Mouse (Mus musculus): Measurements from ENCODE around the gene Kctd13. TPM values are rescaled to one million over a fixed set of nuclear protein-coding genes. Genes with fewer than 3 reads are reported as not detected.
"Not testable (repeated sequence)": the region's sequence is repeated elsewhere in the genome, so short reads cannot be mapped to it uniquely, and the experiment has no call there.

Gene Kctd13
- polyA plus RNA-seq, 1 experiment from 2014 or later: 140 TPM

DNA sequence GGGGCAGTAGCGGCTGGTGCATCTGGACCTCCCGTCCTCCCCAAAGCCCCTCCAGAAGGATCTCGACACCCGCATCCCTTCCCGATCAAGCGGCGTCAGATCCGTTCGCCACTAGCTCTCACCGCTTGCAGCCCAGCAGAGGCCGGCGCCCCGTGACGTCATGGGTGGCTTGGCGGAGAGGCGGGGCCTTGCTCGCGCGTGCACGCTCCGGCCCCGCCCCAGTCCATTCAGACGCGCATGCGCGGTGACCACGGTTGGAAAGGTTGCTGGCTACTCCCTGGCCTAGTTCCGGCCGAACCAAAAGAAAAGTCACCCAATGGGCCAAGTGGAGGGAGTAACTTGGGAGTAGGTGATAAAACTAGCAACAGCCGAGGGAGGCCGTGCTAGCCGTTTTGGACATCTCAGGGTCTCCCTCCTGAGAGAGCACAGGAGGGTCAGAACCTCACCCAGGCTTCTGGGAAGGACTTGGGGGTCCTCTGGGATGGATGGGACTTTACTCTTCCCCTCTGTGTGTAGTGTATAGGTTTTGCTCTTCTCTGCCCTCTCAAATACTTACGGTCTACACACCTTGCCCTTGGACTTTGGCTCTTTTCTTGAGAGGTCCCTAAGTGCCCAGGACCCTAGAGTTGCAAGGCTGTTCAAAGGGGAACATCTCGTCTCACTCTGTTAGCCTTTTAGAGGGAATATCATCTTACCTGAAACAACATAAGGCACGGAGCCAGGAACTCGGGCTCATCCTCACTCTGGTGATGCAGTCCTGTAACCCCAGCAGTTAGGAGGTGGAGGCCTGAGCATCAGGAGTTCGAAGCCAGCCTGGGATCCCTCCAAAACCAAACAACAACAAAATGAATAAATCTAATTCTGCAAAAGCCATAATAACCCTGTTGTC lies 30.3 kb upstream of the Kctd13 start:
- Histone ChIP-seq H3K9me3 (replicated peaks; ENCODE audit: control insufficient read depth, low read length, poor library complexity, severe bottlenecking) (no peaks in the 10 kb centered on the region), H3K9ac (ENCODE audit: low read depth, low read length) (peak overlapping the region; percentile 89), H3K27me3 (ENCODE audit: control insufficient read depth, insufficient read depth, low read depth, low read length) (no peaks in the 10 kb centered on the region), H3K36me3 (ENCODE audit: control insufficient read depth, insufficient read depth, low read length) (no peaks in the 10 kb centered on the region), H3K4me2 (ENCODE audit: low read length) (peak overlapping the region; percentile 79), H3K27ac (ENCODE audit: low read length) (peak overlapping the region; percentile 92), H3K4me1 (ENCODE audit: control insufficient read depth, insufficient read depth, low read length) (peaks cover 16% of the 10 kb centered on the region), H3K4me3 (ENCODE audit: low read depth, low read length) (peak overlapping the region; percentile 65)
- ATAC-seq: peak; percentile 95
- 12% methylated on average over 36 of the region's 37 CpGs for WGBS

DNA sequence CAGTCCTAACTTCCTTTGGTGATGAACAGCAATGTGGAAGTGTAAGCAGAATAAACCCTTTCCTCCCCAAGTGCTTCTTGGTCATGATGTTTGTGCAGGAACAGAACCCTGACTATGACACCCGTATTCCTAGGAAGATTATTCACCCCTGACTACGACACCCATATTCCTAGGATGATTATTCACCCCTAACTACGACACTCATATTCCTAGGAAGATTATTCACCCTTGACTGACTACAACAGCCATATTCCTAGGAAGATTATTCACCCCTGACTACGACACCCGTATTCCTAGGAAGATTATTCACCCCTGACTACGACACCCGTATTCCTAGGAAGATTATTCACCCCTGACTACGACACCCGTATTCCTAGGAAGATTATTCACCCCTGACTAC lies 28.9 kb upstream of the Kctd13 start:
- not testable (repeated sequence) for H3K36me3 ChIP-seq (ENCODE audit: control insufficient read depth, insufficient read depth, low read length); ATAC-seq; H3K4me2 ChIP-seq (ENCODE audit: low read length); H3K9me3 ChIP-seq (replicated peaks; ENCODE audit: control insufficient read depth, low read length, poor library complexity, severe bottlenecking); H3K9ac ChIP-seq (ENCODE audit: low read depth, low read length); H3K27ac ChIP-seq (ENCODE audit: low read length); H3K4me3 ChIP-seq (ENCODE audit: low read depth, low read length); H3K27me3 ChIP-seq (ENCODE audit: control insufficient read depth, insufficient read depth, low read depth, low read length)
- H3K4me1 ChIP-seq (ENCODE audit: control insufficient read depth, insufficient read depth, low read length): peaks cover 16% of the 10 kb centered on the region
- WGBS: 95% methylated on average over 7 of the region's 9 CpGs

DNA sequence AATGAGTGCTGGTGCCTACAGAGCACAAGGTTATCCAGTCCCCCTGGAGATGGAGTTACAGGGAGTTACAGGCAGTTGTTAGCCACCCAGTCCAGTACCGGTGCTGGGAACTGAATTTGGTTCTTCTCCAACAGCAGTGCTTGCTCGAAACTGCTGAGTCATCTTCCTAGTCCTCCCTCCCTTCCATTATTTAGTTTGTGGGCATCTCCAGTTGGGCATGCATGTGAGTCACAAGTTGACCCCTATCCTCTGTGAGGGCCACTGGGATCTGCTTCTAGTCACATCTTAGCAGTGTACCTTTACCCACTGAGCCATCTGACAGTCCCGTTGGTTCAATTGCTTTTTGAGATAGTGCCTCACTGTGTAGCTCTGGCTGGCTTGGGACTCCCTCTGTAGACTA lies 23.1 kb upstream of the Kctd13 start:
- Histone ChIP-seq H3K4me3 (ENCODE audit: low read depth, low read length) (no peak overlapping the region), H3K27me3 (ENCODE audit: control insufficient read depth, insufficient read depth, low read depth, low read length) (no peaks in the 10 kb centered on the region), H3K4me2 (ENCODE audit: low read length) (no peak overlapping the region), H3K27ac (ENCODE audit: low read length) (no peak overlapping the region), H3K9me3 (replicated peaks; ENCODE audit: control insufficient read depth, low read length, poor library complexity, severe bottlenecking) (no peaks in the 10 kb centered on the region), H3K36me3 (ENCODE audit: control insufficient read depth, insufficient read depth, low read length) (no peaks in the 10 kb centered on the region), H3K9ac (ENCODE audit: low read depth, low read length) (no peak overlapping the region), H3K4me1 (ENCODE audit: control insufficient read depth, insufficient read depth, low read length) (no peaks in the 10 kb centered on the region)
- ATAC-seq: no peak
- 82% methylated on average over 3 of the region's 3 CpGs for WGBS

DNA sequence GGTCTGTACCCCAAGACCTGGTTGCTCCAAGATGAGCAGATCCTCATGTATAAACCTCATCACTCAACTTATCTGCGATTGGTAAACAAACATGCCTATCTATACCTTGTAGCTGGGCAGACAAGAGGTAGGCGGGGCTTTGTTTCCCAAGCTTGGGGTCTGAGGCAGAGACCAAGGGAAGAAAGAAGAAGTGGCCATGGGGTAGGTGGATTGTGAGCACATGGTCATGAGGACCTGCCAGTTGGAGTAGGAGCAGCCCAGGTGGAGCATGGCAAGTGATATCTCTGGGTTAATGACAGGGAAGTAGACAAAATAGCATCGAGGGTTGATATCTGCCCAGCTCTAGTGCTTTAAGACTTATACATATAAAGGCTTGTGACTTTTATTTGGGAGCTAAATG lies 13.8 kb upstream of the Kctd13 start:
- Histone ChIP-seq H3K27ac (ENCODE audit: low read length) (no peak overlapping the region), H3K9ac (ENCODE audit: low read depth, low read length) (no peak overlapping the region), H3K4me1 (ENCODE audit: control insufficient read depth, insufficient read depth, low read length) (no peaks in the 10 kb centered on the region), H3K4me2 (ENCODE audit: low read length) (no peak overlapping the region), H3K4me3 (ENCODE audit: low read depth, low read length) (no peak overlapping the region), H3K27me3 (ENCODE audit: control insufficient read depth, insufficient read depth, low read depth, low read length) (no peaks in the 10 kb centered on the region), H3K36me3 (ENCODE audit: control insufficient read depth, insufficient read depth, low read length) (no peaks in the 10 kb centered on the region), H3K9me3 (replicated peaks; ENCODE audit: control insufficient read depth, low read length, poor library complexity, severe bottlenecking) (no peaks in the 10 kb centered on the region)
- ATAC-seq: no peak
- 91% methylated on average over 3 of the region's 3 CpGs for WGBS

DNA sequence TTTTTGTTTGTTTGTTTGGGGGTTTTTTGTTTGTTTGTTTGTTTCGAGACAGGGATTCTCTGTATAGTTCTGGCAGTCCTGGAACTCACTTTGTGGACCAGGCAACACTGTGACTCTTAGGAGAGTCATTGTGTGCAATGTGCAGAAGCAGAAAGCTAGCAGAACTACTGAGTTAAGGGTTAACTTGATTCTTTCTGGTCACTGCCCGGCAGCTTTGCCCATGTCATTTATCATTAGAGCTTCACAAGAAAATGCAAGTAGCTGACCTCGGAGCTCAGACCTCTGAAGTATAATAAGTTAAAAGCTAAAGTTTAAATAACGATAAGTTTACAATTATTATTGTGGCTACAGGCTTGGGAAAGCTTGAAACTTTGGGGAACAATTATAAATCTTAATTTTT lies 10.3 kb upstream of the Kctd13 start:
- ATAC-seq; H3K27me3 ChIP-seq (ENCODE audit: control insufficient read depth, insufficient read depth, low read depth, low read length); H3K4me1 ChIP-seq (ENCODE audit: control insufficient read depth, insufficient read depth, low read length); H3K36me3 ChIP-seq (ENCODE audit: control insufficient read depth, insufficient read depth, low read length); H3K9ac ChIP-seq (ENCODE audit: low read depth, low read length); H3K4me2 ChIP-seq (ENCODE audit: low read length); H3K27ac ChIP-seq (ENCODE audit: low read length); H3K4me3 ChIP-seq (ENCODE audit: low read depth, low read length); H3K9me3 ChIP-seq (replicated peaks; ENCODE audit: control insufficient read depth, low read length, poor library complexity, severe bottlenecking): not testable (repeated sequence)
- 52% methylated on average over 4 of the region's 4 CpGs for WGBS

DNA sequence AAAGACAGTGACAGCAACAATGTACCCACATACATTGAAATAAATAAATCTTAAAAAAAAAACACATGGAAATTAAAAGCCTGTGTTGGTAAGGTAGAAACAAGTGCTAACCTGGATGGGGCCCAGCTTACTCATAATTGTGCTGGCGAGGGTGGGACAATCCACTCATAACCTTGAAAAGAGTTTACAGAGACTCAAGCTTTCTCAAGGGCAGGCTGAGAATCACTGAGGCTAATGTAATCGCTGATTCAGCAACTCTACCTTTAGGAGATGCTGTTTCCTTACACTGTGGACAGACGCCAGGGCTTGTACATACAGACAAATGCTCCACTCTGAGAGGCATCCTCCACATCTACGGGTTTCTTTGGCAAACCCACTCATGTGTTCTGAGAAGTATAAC lies 8.7 kb upstream of the Kctd13 start:
- Histone ChIP-seq H3K9ac (ENCODE audit: low read depth, low read length) (no peak overlapping the region), H3K4me3 (ENCODE audit: low read depth, low read length) (no peak overlapping the region), H3K27me3 (ENCODE audit: control insufficient read depth, insufficient read depth, low read depth, low read length) (no peaks in the 10 kb centered on the region), H3K27ac (ENCODE audit: low read length) (no peak overlapping the region), H3K4me2 (ENCODE audit: low read length) (no peak overlapping the region), H3K4me1 (ENCODE audit: control insufficient read depth, insufficient read depth, low read length) (no peaks in the 10 kb centered on the region), H3K36me3 (ENCODE audit: control insufficient read depth, insufficient read depth, low read length) (no peaks in the 10 kb centered on the region), H3K9me3 (replicated peaks; ENCODE audit: control insufficient read depth, low read length, poor library complexity, severe bottlenecking) (no peaks in the 10 kb centered on the region)
- 89% methylated on average over 4 of the region's 4 CpGs for WGBS
- ATAC-seq: no peak

DNA sequence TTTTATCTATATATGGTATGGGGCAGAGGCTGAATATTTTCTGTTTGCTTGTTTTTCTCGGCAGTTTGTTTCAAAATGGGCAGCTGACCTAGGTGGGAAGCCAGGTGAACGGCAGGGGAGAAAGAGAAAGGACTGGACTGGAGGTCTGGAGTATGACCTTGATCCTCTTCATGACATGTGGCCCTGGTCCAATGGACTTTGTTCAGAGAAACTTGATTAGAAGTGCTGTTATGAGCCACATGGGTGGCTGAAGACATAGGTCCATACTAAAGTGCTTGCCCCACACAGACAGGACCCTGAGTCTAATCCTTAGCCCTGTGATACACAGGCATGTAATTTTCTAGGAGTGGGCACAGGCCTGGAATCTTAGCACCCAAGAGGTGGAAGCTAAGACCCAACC lies 7.1 kb upstream of the Kctd13 start:
- Histone ChIP-seq H3K36me3 (ENCODE audit: control insufficient read depth, insufficient read depth, low read length) (no peaks in the 10 kb centered on the region), H3K4me3 (ENCODE audit: low read depth, low read length) (no peak overlapping the region), H3K9ac (ENCODE audit: low read depth, low read length) (no peak overlapping the region)

DNA sequence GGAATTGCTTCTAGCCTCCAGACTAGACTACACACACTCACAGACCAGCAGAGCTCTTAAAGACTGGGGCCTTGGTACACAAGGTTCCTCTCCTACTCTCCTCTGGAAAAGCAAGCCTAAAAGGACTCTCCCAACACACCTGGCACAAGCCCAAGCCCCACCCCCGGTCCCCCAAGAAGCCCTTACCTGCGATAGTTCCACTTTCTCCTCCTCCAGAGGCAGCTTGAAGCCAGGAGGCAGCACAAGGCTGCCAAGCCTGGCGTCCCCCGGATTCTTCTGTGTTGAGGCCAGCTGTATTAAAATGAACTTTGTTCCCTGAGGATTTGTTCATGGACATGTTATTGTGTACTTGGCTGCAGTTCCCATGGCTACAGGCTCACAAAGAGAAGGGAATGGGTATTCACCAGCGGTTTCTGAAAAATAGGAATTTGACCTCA lies 6.0 kb upstream of the Kctd13 start, which contains the start of gene Tmem219:
Tmem219 (minus strand) TSS at position 294 of the 437 bp plus-strand sequence.
- peak within 1 kb of the TSS; percentile 10; the same call in 1 of the 2 replicates for H3K4me2 ChIP-seq (ENCODE audit: low read length)
- 9% methylated on average over 5 of the region's 5 CpGs for WGBS

More for the DNA sequence above, 7.1 kb upstream of the Kctd13 start:
- Histone ChIP-seq H3K4me1 (ENCODE audit: control insufficient read depth, insufficient read depth, low read length) (no peaks in the 10 kb centered on the region), H3K27me3 (ENCODE audit: control insufficient read depth, insufficient read depth, low read depth, low read length) (no peaks in the 10 kb centered on the region), H3K9me3 (replicated peaks; ENCODE audit: control insufficient read depth, low read length, poor library complexity, severe bottlenecking) (no peaks in the 10 kb centered on the region), H3K27ac (ENCODE audit: low read length) (no peak overlapping the region), H3K4me2 (ENCODE audit: low read length) (no peak overlapping the region)
- ATAC-seq: no peak
- WGBS: 77% methylated on average over 2 of the region's 2 CpGs

DNA sequence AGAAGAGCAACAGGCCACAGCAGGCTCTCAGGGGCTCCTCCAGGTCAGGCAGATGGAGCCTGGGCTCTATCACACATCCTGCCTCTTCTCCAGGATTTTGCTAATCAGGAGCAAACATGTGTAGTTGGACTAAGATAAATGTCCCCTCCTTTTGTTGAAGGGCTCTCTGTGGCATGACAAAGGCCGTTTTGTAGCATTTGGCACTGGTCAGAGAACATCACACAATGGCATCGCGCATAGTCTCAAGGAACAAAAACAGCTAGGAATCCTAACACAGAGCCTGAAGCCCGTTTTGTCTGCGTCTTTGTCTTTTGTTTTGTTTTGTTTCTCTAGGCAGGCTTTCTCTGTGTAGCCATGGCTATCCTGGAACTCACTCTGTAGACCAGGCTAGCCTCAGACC lies 4.7 kb upstream of the Kctd13 start:
- 46% methylated on average over 5 of the region's 5 CpGs for WGBS
- Histone ChIP-seq H3K4me3 (ENCODE audit: low read depth, low read length) (no peak overlapping the region), H3K27ac (ENCODE audit: low read length) (no peak overlapping the region), H3K9ac (ENCODE audit: low read depth, low read length) (no peak overlapping the region), H3K27me3 (ENCODE audit: control insufficient read depth, insufficient read depth, low read depth, low read length) (no peaks in the 10 kb centered on the region), H3K9me3 (replicated peaks; ENCODE audit: control insufficient read depth, low read length, poor library complexity, severe bottlenecking) (no peaks in the 10 kb centered on the region), H3K4me1 (ENCODE audit: control insufficient read depth, insufficient read depth, low read length) (no peaks in the 10 kb centered on the region), H3K4me2 (ENCODE audit: low read length) (no peak overlapping the region), H3K36me3 (ENCODE audit: control insufficient read depth, insufficient read depth, low read length) (no peaks in the 10 kb centered on the region)
- no peak for ATAC-seq

More for the DNA sequence above, 6.0 kb upstream of the Kctd13 start, which contains the start of gene Tmem219:
- Histone ChIP-seq H3K36me3 (ENCODE audit: control insufficient read depth, insufficient read depth, low read length) (no peaks in the 10 kb centered on the region), H3K27me3 (ENCODE audit: control insufficient read depth, insufficient read depth, low read depth, low read length) (no peaks in the 10 kb centered on the region), H3K9ac (ENCODE audit: low read depth, low read length) (peak within 1 kb of the TSS; percentile 5; the same call in 1 of the 2 replicates), H3K9me3 (replicated peaks; ENCODE audit: control insufficient read depth, low read length, poor library complexity, severe bottlenecking) (no peaks in the 10 kb centered on the region), H3K4me1 (ENCODE audit: control insufficient read depth, insufficient read depth, low read length) (no peaks in the 10 kb centered on the region), H3K4me3 (ENCODE audit: low read depth, low read length) (no peak within 1 kb of the TSS), H3K27ac (ENCODE audit: low read length) (0 out of 2 replicates have a peak within 1 kb of the TSS, but pooled peaks have one; percentile 24)
- ATAC-seq: no peak

All from midbrain, embryonic 16.5 days (tissue).